Mouse (Mus musculus) embryonic fibroblast, embryonic 13.5 days (primary cell): ENCODE measurements at regions not wholly inside any gene's neighbourhood (a gene's known extent, or its start where the extent isn't known, plus 50 kb on each side); places are given as distances from the start of the nearest gene placed in this dataset.

Experiments used
- H3K27ac ChIP-seq: 2 replicates; pipeline ENCODE4 v1.5.1; 2012; ENCODE audit warnings: low read length, control low read depth, inconsistent platforms; ENCODE audit not compliant: insufficient read depth
- H3K4me1 ChIP-seq: 2 replicates; pipeline ENCODE4 v1.6.1; 2011; ENCODE audit warnings: low read length; ENCODE audit not compliant: control insufficient read depth, insufficient read depth
- H3K4me3 ChIP-seq: 2 replicates; pipeline ENCODE4 v1.5.1; 2011; ENCODE audit warnings: mild to moderate bottlenecking, control low read depth, low read length; ENCODE audit not compliant: insufficient read depth
- CTCF ChIP-seq: IDR thresholded peaks from 2 replicates; pipeline ENCODE4 v1.5.1; 2011; ENCODE audit warnings: mild to moderate bottlenecking, control low read depth, low read length, moderate library complexity, borderline replicate concordance; ENCODE audit not compliant: insufficient read depth
- POLR2A ChIP-seq: IDR thresholded peaks from 2 replicates; pipeline ENCODE4 v1.6.1; 2011; ENCODE audit warnings: low read depth, mild to moderate bottlenecking, control low read depth, low read length, moderate library complexity

GRCm38 (mm10) chr1:127085988-127086387 lies 118.8 kb upstream of the Mgat5 start:
- H3K4me1 ChIP-seq, result no peaks in the 10 kb centered on the region
- TF ChIP-seq POLR2A (no peak), CTCF (no peak)
- no peak overlapping the region for H3K4me3 ChIP-seq
- no peak overlapping the region for H3K27ac ChIP-seq

GRCm38 (mm10) chr1:127083761-127084308 lies 121.0 kb upstream of the Mgat5 start:
- Histone ChIP-seq H3K27ac (no peak overlapping the region), H3K4me1 (no peaks in the 10 kb centered on the region), H3K4me3 (no peak overlapping the region)
- TF ChIP-seq CTCF (no peak), POLR2A (no peak)

- no peaks in the 10 kb centered on the region for H3K4me1 ChIP-seq
- no peak for TF ChIP-seq CTCF
- no peak for TF ChIP-seq POLR2A
- H3K27ac ChIP-seq, result no peak overlapping the region
- no peak overlapping the region for H3K4me3 ChIP-seq
Measured at GRCm38 (mm10) chr1:127079012-127079411, 125.8 kb upstream of the Mgat5 start.

GRCm38 (mm10) chr1:127062430-127062829 lies 142.4 kb upstream of the Mgat5 start:
- Histone ChIP-seq H3K4me1 (no peaks in the 10 kb centered on the region), H3K27ac (no peak overlapping the region), H3K4me3 (no peak overlapping the region)
- TF ChIP-seq CTCF (no peak), POLR2A (no peak)

GRCm38 (mm10) chr1:127045711-127046420 lies 158.9 kb upstream of the Mgat5 start:
- no peaks in the 10 kb centered on the region for H3K4me1 ChIP-seq
- TF ChIP-seq POLR2A, result no peak
- TF ChIP-seq CTCF, result no peak

GRCm38 (mm10) chr1:127034748-127035147 lies 170.1 kb upstream of the Mgat5 start:
- Histone ChIP-seq H3K4me1 (no peaks in the 10 kb centered on the region), H3K4me3 (no peak overlapping the region), H3K27ac (no peak overlapping the region)
- no peak for TF ChIP-seq CTCF
- no peak for TF ChIP-seq POLR2A

More at GRCm38 (mm10) chr1:127045711-127046420, 158.9 kb upstream of the Mgat5 start:
- H3K27ac ChIP-seq, result no peak overlapping the region
- H3K4me3 ChIP-seq, result no peak overlapping the region

GRCm38 (mm10) chr1:127031563-127031962 lies 173.3 kb upstream of the Mgat5 start:
- Histone ChIP-seq H3K27ac (no peak overlapping the region), H3K4me3 (no peak overlapping the region), H3K4me1 (no peaks in the 10 kb centered on the region)
- TF ChIP-seq POLR2A (no peak), CTCF (no peak)

GRCm38 (mm10) chr1:127028872-127029497 lies 175.8 kb upstream of the Mgat5 start:
- H3K4me1 ChIP-seq, result no peaks in the 10 kb centered on the region
- no peak overlapping the region for H3K27ac ChIP-seq
- H3K4me3 ChIP-seq, result no peak overlapping the region
- no peak for TF ChIP-seq CTCF
- no peak for TF ChIP-seq POLR2A

- TF ChIP-seq POLR2A, result no peak
- no peak for TF ChIP-seq CTCF
- Histone ChIP-seq H3K4me3 (no peak overlapping the region), H3K27ac (no peak overlapping the region), H3K4me1 (no peaks in the 10 kb centered on the region)
Measured at GRCm38 (mm10) chr1:127023100-127023499, 181.7 kb upstream of the Mgat5 start.

GRCm38 (mm10) chr1:127017698-127018097 lies 187.1 kb upstream of the Nckap5 start:
- H3K4me1 ChIP-seq, result no peaks in the 10 kb centered on the region
- no peak overlapping the region for H3K27ac ChIP-seq
- no peak for TF ChIP-seq POLR2A
- no peak for TF ChIP-seq CTCF
- H3K4me3 ChIP-seq, result no peak overlapping the region
